Mouse (Mus musculus): Measurements from ENCODE around the gene Arhgef25.
"Not testable (repeated sequence)": the region's sequence is repeated elsewhere in the genome, so short reads cannot be mapped to it uniquely, and the experiment has no call there.

- not testable (repeated sequence) for TF ChIP-seq CTCF (conservative IDR thresholded peaks at IDR 0.05; ENCODE audit: low read length); NANOG (IDR thresholded peaks at IDR 0.05; ENCODE audit: borderline replicate concordance, low read length)
Measured at GRCm38 (mm10) chr10:127152556-127152955, 37.3 kb downstream of the Arhgef25 start.

Data from E14TG2a.4 (cell line).